Mouse (Mus musculus) thymus, postnatal 25 days (tissue): ENCODE measurements around the gene Rnf10.

Experiments used
- DNase-seq: peaks from one replicate; pipeline ENCODE4 v3.0.0; 2022

The Rnf10 gene

DNA sequence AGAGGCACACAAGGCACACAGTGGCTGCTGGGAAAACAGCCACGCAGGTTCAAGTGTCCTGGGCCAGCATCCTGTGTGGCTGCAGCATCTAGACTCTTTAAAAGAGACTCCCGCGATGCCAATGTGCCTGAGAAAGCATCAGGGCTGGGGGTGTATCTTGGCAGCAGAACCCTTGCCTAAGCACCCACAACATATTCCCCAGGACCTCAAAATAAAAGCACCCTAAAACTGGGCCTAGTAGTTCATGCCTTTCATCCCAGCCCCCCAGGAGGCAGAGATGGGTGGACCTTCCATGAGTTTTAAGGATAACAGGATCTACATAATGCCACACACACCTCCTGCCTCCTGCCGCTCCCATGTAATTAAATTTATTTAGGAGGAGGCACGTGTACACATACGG lies 38.2 kb downstream of the Rnf10 start:
- DNase-seq, result no peak

DNA sequence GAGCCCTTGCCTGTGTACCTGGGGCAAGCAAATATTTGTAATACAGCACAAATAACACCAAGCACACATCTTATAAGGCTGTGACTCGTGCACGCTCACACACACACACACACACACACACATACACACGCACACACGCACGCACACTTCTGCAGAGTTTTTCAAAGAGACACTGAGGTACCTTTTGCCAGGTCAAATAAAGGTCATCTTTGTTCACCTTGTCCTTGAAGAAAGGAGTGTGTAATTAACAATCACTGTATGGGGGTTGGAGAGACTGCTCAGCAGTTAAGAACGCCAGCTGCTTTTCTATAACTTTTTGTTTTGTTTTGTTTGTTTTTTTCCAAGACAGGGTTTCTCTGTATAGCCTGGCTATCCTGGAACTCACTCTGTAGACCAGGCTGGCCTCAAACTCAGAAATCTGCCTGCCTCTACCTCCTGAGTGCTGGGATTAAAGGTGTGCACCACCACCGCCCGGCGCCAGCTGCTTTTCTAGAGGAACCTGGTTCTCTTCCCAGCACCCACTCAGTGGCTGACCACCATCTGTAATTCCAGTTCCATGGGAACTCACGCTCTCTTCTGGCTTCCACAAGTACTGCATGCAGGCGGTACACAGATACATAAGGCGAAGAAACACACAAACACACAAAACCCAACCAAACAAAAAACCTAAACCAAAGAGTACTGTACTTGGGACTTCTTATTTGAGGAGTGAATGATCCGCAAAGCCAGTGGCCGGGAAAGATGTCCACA lies 39.5 kb downstream of the Rnf10 start:
- DNase-seq, result no peak

DNA sequence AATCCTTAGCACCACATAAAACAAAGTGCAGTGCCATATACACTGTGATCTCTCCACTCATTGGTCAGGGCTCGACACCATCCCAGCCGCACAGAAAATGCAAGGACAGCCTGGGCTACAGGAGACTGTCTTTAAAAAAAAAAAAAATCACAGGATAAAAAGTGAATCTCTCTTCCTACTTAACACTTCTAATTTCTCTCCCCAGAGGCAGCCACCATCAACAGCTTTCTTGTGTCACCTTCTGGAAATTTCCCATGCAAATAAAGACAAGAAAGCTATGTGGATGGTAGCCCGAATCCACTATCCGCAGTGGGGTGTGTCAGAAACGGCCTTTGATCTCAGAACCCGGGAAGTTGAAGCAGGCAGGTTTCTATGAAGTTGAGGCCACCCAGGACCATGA lies 40.2 kb downstream of the Rnf10 start:
- no peak for DNase-seq

DNA sequence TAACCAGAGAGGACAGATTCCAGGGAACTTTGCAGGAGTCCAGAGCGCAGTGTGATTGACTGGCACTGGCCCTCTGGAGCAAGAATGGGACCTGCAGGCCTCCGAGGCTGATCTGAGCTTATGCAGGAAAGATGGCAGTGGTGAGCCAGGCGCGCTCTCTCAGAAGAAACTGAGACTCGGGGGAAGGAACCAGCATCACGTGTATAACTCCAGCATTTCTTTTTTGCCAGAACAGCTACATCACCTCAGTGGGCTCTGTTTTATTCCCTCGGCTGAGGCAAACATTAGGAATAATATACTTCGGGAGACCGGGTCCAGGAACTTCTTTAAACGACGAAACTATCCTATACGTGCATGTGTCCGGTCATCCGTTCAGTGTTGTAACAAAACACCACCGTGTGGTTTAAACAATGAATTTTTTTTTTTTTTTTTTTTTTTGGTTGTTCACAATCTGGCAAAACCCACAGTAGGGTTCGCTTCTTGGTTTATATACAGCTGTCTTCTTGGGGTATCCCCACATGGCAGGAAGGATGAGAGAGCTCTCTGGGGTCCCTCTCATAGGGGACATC lies 41.1 kb downstream of the Rnf10 start:
- DNase-seq, result no peak

DNA sequence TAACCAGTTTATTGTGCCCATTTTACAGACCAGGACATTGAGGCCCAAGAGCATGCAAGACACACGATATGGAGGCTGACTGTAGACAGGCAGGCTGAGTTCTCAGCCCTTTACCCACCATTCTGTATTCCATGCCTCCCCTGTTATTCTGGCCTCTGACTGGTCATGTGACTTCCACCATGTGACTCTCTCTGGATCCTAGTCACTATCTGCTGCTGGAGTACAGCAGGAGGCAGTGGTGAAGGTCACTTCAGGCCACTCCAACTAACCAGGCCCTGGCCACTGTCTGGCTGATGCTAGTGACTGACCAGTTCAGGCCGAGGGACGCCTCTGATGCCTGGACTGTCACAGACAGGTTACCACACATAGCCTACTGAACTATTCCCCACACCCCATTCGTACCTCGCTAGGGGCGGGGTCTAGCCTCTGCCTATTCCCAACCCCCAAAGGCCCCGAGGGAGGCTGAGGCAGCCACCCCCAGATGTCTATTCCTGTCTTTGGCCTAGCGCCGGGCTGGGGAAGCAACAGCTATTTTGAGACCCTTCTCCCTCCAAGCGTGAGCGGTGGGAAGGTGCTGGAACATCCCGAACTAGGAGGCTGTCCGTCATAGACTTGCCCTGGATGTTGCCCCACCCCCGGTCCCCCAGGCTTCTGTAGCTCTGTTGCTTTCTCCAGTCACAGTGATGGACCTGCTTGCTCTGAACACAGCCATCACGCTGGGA lies 41.7 kb downstream of the Rnf10 start:
- DNase-seq, result no peak

DNA sequence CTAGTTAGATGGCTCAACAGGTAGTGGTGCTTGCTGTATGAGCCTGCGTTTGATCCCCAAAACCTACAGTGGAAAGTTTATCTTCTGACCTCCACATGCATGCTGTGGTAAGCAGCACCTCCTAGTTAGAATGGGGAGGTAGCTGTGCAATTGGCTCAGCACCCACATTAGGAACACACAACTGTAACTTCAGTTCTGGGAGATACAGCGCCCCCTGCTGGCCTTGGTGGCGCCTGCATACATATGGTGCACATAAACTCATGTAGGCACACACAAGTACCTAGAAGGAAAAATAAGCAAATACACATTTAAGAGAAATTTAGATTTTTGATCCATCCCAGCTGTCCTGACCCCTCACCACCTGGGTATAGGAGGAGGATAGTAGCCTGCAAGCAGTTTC lies 50.2 kb downstream of the Rnf10 start:
- no peak for DNase-seq

DNA sequence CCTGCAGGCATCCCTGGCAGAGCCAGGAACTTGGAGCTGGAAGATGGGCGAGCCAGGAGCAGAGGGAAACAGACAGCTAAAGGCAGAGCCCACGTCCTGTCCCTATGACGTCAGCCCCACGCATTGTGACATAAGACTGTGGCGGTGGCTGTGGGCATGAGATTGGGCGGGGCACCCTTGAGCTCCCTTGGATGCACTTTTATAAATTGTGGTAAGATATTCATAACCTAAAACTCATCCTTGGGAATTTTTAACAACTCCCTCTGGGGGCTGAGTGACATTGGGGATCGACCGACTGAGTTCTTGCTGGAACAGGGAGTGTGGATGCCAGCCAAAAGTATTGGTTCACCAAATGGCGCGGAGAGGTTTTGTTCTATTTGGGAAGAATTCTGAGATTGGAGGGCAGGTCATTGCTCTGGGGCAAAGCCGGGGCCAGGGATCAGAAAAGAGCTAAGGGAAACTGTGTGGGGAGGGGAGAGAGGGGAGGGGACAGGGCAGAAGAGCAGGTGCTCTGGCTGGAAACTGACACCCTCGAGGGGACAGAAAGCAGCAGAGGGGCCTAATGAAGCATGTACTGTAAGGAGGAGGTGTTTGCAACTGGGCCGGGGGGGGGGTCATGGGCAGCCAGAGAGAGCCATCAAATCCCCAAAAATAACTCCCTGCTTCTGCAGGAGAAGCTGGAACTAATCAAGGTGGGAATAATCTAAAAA lies 51.6 kb downstream of the Rnf10 start:
- DNase-seq, result no peak

DNA sequence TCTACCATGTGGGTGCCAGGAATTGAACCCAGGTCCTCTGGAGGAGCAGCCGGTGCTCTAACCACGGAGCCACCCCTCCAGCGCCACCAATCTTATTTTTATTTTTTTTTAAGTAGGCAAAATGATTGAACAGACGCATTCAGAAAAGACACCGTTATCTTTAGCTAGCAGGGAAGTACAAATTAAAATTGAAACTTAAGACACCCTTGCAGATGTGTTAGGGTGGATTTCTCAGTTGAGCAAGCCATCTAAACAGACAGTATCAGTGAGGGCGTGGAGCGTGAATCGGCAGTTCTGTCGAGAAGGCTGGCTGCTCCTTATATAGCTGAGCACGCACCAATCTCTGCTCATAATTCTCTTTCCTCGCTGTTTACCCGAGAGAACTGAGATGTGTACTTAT lies 54.7 kb downstream of the Rnf10 start:
- no peak for DNase-seq

DNA sequence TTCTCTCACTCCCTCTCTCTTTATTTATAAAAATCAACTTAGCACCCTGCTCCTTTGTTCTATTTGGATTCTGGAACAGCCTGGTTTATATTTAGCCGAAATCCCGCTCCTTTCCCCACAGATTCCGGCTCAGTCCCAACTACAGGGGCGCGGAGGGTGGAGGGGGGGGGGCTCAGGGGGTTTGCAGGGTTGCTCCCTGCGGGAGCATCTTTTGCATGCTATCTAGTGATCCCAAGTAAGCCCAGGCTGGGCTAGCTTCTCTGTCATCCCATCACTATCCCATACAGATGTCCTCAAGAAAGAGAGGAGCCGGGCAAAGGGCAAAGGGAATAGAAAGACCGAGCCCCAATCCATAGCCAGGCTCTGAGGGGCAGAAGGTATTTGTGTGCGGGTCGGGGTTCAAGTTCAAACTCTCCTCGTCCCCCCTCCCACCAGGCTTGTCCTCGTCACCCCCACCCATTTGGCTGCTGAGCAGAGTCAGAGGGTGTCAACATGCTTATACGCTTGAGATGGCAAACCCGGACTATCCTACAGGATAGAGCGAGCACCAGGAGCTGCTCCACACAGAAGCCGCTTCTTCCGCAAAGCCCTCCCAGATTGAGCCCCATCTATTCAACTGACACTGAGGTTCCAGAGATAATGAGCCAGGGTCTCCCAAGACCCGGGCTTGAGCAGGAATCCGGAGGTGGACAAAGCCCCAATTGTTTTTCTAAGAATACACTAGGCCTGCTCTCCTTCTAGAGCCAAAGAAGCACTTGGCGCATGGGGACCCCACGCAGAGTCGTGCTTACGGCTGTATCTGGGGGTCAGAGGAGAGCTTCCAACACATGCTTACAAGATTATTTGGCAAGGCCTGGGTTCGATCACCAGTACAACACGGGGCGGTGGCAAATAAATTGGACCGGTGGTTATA lies 57.2 kb downstream of the Rnf10 start:
- DNase-seq, result no peak

DNA sequence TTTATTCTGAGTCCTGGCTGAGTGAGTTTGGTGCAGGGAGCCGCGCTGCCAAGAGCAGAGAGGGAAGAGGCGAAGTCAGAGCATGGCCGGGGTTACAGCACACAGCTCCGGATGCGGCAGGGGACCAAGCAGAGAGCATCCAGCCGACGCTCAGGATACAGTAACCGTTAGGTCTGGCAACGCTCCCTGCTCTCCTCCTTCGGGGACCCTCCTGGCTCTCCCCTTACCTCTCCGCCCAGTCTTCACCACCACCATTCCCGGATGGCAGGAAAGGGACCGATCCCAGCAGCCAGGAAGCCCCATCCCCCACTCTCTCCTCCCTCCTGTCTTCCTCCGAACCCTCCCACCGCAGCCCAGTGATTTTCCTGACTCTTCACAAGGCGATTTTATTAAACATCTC lies 57.8 kb downstream of the Rnf10 start:
- no peak for DNase-seq

DNA sequence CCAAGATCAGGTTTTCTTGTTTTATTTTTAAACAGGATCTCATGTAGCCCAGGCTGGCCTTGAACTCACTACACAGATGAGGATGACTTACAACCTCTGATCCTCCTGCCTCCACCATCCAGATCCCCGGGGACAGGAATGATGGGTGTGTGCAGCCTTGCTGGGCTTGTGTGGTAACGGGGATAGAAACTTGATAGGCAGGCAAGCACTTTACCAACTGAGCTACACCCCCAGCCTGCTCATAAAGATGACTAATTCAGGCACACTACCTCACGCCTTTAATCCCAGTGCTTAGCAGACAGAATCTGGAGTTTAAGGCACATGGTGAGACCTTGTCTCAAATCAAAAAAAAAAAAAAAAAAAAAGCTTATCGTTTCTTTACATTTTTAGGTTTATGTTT lies 59.8 kb downstream of the Rnf10 start:
- DNase-seq, result no peak

DNA sequence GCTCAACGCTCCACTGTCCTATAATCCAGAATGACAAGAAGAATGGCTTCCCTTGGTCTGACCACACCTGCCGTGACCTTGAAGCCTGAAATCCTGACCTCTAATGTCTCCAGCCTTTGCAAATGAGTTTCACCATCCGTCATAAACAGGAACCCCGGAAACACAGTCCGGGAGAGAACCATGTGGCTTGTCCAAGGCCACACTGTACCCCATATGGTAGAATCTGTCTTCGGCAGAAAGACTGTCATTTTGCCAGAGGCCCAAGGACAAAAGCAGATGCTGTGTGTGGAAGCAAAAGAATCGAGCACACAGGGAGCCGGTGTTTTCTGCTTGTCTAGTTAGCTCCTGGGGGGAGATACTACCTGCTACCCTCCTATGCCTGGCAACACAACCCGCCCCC lies 60.2 kb downstream of the Rnf10 start:
- no peak for DNase-seq

DNA sequence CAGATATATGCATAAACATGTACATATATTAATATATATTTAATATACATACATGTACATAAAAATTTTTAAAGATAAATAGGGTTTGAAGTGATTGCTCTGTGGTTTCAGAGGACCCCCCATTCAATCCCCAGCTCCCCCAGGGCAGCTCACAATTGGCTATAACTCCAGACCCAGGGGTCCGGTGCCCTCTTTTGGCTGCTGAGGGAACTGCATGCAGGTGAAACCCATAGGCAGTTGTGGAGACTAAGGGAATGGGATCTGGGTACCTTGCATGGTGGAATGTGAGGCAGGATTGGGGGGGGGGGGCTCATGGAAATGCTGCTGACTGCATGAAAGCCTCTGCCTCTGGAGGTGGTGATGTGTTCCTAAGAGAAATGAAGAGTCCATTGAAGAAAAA lies 62.3 kb downstream of the Rnf10 start:
- DNase-seq, result peak; percentile 68

DNA sequence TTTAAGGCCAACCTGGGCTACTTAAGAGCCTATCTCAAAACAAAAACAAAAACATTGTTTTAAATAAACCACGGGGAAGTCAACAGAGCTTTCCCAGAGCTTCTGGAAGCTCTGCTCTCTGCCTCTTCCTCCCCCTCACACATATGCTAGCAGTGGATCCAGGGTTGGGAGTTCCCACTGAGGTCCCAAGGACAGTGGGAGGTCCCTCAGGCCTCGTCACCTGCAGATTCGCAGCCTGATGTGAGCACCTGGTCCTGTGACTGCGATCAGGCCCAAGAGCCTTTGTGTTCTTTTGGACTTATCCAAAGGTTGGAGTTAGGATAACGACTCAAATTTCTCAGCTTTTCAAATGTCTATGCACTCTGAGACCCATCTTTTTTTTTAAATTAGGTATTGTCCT lies 64.1 kb downstream of the Rnf10 start:
- no peak for DNase-seq

DNA sequence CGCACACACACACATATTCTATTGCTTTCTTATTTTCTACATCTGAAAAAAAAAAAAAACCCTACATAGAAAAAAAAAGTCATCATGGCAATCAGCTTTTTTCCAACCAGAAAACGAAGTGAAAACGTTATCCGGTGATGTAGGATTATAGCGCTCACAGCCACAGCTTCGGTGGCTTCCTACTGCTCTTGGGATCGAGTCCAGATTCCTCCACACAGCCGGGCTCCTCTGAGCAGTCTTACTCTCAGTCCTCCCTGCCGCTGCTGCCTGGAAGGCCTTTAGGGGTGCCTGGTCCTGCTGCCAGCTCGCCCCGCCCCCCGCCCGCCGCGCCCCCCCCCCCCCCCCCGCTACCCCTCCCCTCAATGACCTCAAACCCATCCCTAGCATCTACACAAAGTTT lies 64.8 kb downstream of the Rnf10 start:
- DNase-seq, result no peak

DNA sequence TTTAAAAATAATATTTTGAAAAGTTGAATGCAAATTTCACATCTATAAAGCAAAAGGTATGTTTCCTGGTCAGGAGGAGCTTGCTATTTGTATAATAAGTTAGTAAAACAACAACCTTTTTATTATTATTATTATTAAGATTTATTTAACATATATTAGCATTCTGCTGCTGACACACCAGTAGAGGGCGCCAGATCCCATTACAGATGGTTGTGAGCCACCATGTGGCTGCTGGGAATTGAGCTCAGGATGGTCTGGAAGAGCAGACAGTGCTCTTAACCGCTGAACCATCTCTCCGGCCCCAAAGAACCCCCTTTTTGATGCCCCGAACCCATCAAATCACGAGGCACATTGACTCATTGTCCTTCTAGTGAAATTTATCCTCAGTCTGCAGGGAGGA lies 65.5 kb downstream of the Rnf10 start:
- no peak for DNase-seq

DNA sequence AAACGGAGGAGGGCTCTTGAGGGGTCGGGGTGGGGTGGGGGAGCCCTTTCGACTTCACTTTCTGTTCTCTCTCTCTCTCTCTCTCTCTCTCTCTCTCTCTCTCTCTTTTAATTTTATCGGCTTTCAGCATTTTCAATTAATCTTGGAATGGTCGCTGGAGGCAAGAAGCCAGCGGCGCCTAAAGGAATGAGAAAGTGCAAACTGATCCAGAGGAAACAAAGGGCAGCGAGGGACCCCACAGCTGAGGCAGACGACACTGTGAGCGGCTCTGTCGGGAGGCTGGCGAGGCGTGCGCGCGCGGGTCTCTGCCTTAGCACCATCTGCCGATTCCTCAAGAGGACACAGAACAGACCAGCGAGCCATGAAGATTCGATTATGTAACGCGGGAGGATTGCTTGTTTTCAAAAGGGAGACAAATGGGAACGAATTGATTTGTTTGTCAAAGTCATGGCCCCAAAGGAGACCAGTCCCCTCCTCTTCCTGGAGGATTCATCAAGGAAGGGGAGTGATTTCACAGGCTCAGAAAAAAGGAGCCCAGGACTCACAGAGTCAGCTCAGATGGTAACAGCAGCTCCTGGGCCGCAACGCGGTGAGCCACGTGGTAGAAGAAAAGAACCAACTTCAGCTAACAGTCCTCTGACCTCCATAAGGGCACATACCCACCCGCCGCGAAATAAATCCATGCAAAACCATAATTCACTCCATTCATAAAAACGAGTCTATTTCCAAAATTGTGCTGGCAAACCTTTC lies 68.0 kb downstream of the Rnf10 start:
- DNase-seq, result no peak

DNA sequence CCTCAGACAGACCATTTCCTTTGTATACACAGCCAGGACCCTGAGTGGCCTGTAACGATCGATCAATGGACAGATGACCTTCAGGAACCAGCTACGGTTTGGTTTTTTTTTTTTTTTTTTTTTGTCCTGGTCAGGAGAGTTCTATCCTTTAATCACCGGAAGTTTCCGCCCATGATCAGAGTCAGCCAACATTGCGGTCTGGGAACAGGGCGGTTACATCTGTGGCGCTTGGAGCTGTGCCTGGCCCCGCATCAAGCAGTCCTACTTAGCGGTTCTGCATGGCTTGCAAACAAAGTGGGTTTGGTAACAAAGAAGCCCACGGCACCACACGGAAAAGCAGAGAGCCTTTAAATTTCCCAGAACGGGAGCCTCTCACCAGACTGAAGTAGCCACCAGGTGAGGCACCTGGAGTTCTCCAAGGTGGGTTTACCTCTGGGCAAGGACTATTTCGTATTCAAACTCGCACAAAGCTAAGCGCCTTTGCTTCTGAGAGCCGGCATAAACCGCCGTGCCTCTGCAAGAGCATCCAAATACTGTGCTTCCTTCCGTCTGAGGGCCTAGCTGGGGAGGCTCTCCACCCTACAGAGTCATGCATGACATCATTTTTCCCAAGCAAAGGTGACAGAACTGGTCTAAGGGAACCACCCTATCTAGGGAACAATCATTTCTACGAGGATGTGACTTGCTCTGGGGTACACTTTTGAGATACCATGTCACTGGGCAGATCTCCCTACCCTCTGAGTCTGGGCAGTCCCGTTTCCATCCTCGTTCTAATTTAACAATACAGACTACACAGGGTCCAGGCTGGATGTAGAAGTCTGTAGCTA lies 68.8 kb downstream of the Rnf10 start:
- DNase-seq, result no peak

DNA sequence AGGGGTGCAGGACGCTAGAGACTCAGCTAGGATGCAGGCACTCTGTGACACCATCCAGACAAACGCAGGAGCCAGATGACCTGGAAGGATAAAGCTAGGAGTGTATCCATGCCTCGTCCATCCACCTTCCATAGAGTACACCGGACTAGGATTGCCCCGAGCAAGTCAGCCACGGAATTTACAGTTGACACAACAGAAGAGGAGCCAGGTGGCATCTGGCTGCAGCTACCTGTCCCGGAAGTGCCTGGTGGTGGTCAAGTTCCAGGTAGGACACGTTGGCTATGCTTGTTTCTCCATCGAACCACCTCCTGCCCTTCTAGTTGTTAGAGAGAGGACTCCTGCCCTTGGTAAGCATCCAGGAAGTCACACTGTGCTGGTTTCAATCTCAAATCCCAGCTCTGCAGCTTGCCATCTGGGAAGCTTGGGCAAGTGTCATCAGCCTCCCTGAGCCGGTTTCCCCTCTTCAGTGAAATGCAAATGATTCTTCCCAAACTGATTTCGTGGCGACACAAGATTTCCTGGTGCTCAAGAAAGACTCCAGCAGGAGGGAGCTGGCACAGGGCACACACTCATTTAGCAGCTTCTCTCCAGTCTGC lies 78.0 kb downstream of the Rnf10 start:
- DNase-seq, result no peak
